Mouse (Mus musculus) midbrain, embryonic 12.5 days (tissue): Measurements from ENCODE around the gene Grik4. TPM values are rescaled to one million over a fixed set of nuclear protein-coding genes. Genes with fewer than 3 reads are reported as not detected.
"Not testable (repeated sequence)": the region's sequence is repeated elsewhere in the genome, so short reads cannot be mapped to it uniquely, and the experiment has no call there.

Source experiments
- ATAC-seq: fragments of 200-750 bp; cut with Nextera tagmentation; 2 replicates; pipeline ENCODE4 v1.8.0; 2017; ENCODE audit warnings: low read depth, moderate TSS enrichment, moderate library complexity; ENCODE audit not compliant: low FRiP score
- H3K27ac ChIP-seq: fragments of 300-500 bp; sonication (generic); replicated peaks from 2 replicates; pipeline ENCODE4 v1.5.1; 2016; ENCODE audit warnings: mild to moderate bottlenecking
- H3K27me3 ChIP-seq: fragments of 300-500 bp; sonication (generic); 2 replicates; pipeline ENCODE4 v1.6.1; 2016; ENCODE audit warnings: mild to moderate bottlenecking
- H3K36me3 ChIP-seq: fragments of 300-500 bp; sonication (generic); 2 replicates; pipeline ENCODE4 v1.6.1; 2016
- H3K4me1 ChIP-seq: fragments of 300-500 bp; sonication (generic); 2 replicates; pipeline ENCODE4 v1.6.1; 2016
- H3K4me2 ChIP-seq: fragments of 300-500 bp; sonication (generic); replicated peaks from 2 replicates; pipeline ENCODE4 v1.6.1; 2016; ENCODE audit warnings: mild to moderate bottlenecking, moderate library complexity
- H3K4me3 ChIP-seq: fragments of 300-500 bp; sonication (generic); 2 replicates; pipeline ENCODE4 v1.5.1; 2016; ENCODE audit warnings: mild to moderate bottlenecking
- H3K9ac ChIP-seq: fragments of 300-500 bp; sonication (generic); replicated peaks from 2 replicates; pipeline ENCODE4 v1.6.1; 2016; ENCODE audit warnings: mild to moderate bottlenecking, moderate library complexity
- H3K9me3 ChIP-seq: fragments of 300-500 bp; sonication (generic); 2 replicates; pipeline ENCODE4 v1.6.1; 2016; ENCODE audit warnings: mild to moderate bottlenecking
- WGBS: fragments of 180-500 bp; shearing (Covaris S2); methylation state at CpG from one replicate; pipeline ENCODE4 v1.1.7; 2016; 5-methylcytosine and 5-hydroxymethylcytosine counted together
- polyA plus RNA-seq: library from polyadenylated mRNA; unstranded; fragments of >200 nt; fragmentation: Nextera tagmentation; extraction: Ambion mirVana; gene quantifications from 2 replicates; pipeline ENCODE4 v1.2.1, GENCODE M21; 2016

The Grik4 gene
- 3.6 and 4.8 TPM in 2 replicates for polyA plus RNA-seq

DNA sequence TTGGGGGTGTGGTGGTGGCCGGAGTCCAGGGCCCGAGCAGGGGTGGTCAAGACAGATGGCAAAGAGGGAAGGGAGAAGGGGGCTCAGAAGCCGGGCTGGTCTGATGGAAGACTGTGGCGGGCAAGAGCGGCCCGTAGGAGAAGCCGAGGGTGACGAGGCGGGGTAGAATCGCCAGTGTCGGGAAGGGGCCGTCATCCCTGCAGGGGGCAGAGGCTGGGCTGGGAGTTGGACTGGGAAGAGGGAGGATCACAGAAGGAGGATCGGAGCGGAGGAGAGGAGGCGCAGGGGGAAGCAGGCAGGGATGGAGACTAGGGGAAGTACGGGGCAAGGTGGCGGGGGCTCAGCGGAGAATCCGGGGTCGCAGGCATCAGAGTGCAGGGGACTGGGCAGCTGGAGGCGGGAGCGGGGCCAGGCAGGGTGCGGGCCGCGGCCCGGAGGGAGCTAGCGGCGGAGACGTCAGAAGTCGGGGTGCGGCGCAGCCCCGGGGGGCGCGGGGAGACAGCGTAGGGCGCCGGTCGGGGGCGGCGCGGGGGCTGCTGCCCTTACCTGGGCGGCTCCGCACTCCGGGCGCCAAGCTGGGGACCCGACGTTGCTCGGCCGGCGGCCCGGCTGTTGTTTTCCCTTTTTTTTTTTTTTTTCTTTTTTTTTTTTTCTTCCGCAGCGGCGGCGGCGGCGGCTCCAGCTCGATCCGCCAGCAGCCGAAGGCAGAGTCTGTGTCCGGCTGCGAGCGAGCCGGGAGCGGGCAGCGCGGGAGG is at the start of gene Grik4:
TSS of gene Grik4 (minus strand) at position 713 of the 755 bp plus-strand sequence.
- Histone ChIP-seq H3K4me3 (peak within 1 kb of the TSS; percentile 81), H3K4me1 (peaks cover 17% of the 10 kb centered on the region), H3K27ac (peak within 1 kb of the TSS; percentile 60), H3K36me3 (no peaks in the 10 kb centered on the region), H3K9ac (peak within 1 kb of the TSS; percentile 86), H3K27me3 (peaks cover 40% of the 10 kb centered on the region), H3K9me3 (no peaks in the 10 kb centered on the region), H3K4me2 (peak within 1 kb of the TSS; percentile 95)
- under 1% methylated on average over 61 of the region's 68 CpGs for WGBS
- ATAC-seq, result peak; percentile 31

GRCm38 (mm10) chr9:42993659-42994058 is 49.4 kb upstream of the Grik4 start:
- ATAC-seq, result no peak
- no peaks in the 10 kb centered on the region for H3K9me3 ChIP-seq
- H3K36me3 ChIP-seq, result peaks cover 76% of the 10 kb centered on the region
- no peak overlapping the region for H3K4me3 ChIP-seq
- H3K27me3 ChIP-seq, result no peaks in the 10 kb centered on the region
- H3K9ac ChIP-seq, result no peak overlapping the region
- no peak overlapping the region for H3K27ac ChIP-seq
- WGBS, result 87% methylated on average over 4 of the region's 4 CpGs
- no peak overlapping the region for H3K4me2 ChIP-seq
- H3K4me1 ChIP-seq, result no peaks in the 10 kb centered on the region

GRCm38 (mm10) chr9:42987988-42988387 is 43.7 kb upstream of the Grik4 start:
- Histone ChIP-seq H3K9ac (no peak overlapping the region), H3K36me3 (peaks cover 71% of the 10 kb centered on the region), H3K4me3 (no peak overlapping the region), H3K9me3 (no peaks in the 10 kb centered on the region), H3K4me2 (no peak overlapping the region), H3K27me3 (no peaks in the 10 kb centered on the region), H3K4me1 (no peaks in the 10 kb centered on the region), H3K27ac (no peak overlapping the region)
- 94% methylated on average over 4 of the region's 4 CpGs for WGBS
- no peak for ATAC-seq

DNA sequence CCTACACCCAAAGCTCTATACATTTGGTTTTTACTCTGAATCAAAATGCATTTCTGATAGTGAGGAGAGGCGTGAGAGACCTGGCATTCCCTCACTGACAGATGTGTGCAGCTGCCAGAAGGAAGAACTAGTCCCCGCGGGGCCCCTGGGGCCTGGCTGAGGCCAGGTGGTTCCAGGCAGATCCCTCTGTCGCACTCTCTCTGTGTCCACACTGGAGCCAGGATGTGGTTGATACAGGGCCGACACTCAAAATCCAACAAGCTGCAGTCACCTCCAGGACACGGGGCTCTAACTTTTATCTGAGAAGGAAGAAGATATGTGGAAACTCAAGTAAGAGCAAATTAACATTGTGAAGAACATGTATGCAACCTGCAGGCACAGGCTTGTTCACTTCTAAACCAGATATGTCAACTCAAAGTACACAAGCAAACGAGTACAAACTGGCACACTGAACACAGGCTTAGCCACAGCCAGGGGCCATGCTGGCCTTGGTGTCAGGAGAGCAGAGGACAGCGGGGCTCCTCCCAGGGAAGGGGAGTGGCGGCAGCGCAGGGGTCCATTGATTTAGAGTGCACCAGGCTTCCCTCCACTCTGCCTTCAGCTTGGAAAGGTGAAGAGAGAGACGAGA is 24.7 kb upstream of the Grik4 start:
- H3K4me3 ChIP-seq, result no peak overlapping the region
- H3K27ac ChIP-seq, result no peak overlapping the region
- H3K4me1 ChIP-seq, result no peaks in the 10 kb centered on the region
- no peak overlapping the region for H3K9ac ChIP-seq
- WGBS, result 70% methylated on average over 11 of the region's 11 CpGs
- H3K36me3 ChIP-seq, result peaks cover 72% of the 10 kb centered on the region
- H3K4me2 ChIP-seq, result no peak overlapping the region
- ATAC-seq, result no peak
- no peaks in the 10 kb centered on the region for H3K27me3 ChIP-seq
- H3K9me3 ChIP-seq, result no peaks in the 10 kb centered on the region

GRCm38 (mm10) chr9:42967731-42968130 is 23.4 kb upstream of the Grik4 start:
- H3K27me3 ChIP-seq, result no peaks in the 10 kb centered on the region
- 89% methylated on average over 9 of the region's 9 CpGs for WGBS
- no peak overlapping the region for H3K4me2 ChIP-seq
- H3K9ac ChIP-seq, result no peak overlapping the region
- no peaks in the 10 kb centered on the region for H3K4me1 ChIP-seq
- no peak for ATAC-seq
- H3K4me3 ChIP-seq, result no peak overlapping the region
- no peaks in the 10 kb centered on the region for H3K9me3 ChIP-seq
- H3K27ac ChIP-seq, result no peak overlapping the region
- H3K36me3 ChIP-seq, result peaks cover 62% of the 10 kb centered on the region

DNA sequence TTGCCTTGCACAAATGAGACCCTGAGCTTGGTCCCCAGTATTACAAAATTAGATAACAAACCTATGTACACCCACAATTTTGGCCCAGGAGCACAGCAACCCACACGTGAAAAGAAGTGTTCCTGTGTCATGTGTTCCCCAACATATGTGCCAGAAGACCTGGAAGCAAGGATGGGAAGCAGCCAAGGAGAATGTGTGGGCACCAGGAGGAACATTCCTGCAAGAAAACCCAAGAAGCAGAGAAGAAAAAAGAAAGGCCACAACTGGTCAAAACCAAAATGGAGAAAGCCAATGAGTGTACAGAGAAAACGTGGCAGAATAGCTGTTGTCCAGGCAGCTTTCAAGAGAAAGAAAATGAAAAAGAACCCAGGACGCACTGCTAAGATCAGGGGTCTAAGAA is 20.5 kb upstream of the Grik4 start:
- H3K9me3 ChIP-seq, result not testable (repeated sequence)
- peaks cover 34% of the 10 kb centered on the region for H3K36me3 ChIP-seq
- WGBS, result 88% methylated on average over 3 of the region's 3 CpGs

DNA sequence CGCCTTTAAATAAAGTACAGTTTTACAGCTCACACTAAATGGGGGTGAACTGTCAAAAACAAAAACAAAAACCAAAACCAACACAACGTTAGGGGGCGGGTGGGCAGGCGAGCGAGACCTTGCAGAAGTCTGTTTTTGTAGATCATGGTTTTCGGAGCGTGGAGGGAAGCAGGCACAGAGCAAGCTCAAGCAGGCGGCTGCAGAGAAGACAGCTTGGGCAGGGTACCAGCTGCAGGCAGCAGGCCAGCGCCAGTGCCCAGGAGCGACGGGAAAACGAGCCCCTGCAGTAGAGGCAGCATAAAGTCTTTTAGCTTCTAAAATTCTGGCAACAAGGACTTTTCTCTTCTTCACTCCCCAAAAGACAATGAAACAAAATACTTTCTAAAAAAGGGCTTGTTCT is 20.1 kb upstream of the Grik4 start:
- no peak for ATAC-seq
- 91% methylated on average over 12 of the region's 12 CpGs for WGBS

More for the DNA sequence above, 20.5 kb upstream of the Grik4 start:
- not testable (repeated sequence) for H3K4me3 ChIP-seq, H3K4me2 ChIP-seq, H3K9ac ChIP-seq, H3K4me1 ChIP-seq, H3K27me3 ChIP-seq, ATAC-seq, H3K27ac ChIP-seq

DNA sequence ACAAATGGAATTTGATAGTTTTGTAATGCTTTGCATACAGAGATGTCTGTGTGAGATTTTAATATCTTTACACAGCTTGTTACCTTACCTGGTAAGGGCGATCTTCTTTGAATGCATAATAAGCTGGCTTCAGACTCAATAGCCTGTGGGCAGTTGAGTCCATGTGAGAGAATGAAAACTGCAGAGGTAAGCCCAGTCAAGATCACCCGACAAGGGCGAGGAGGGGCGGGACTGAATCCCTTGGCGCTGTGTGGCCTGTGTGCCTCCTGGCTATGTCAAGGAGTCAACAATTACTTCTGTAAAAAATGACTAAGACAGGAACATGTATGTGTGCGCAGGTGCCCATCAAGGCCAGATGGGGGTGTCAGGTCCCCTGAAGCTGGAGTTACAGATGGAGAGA is 18.2 kb upstream of the Grik4 start:
- H3K27ac ChIP-seq, result no peak overlapping the region
- no peak overlapping the region for H3K9ac ChIP-seq
- H3K4me1 ChIP-seq, result peaks cover 5% of the 10 kb centered on the region; the same call in 1 of the 2 replicates
- peaks cover 12% of the 10 kb centered on the region for H3K36me3 ChIP-seq
- H3K27me3 ChIP-seq, result no peaks in the 10 kb centered on the region
- H3K9me3 ChIP-seq, result no peaks in the 10 kb centered on the region
- WGBS, result 92% methylated on average over 6 of the region's 6 CpGs
- ATAC-seq, result no peak
- no peak overlapping the region for H3K4me2 ChIP-seq
- no peak overlapping the region for H3K4me3 ChIP-seq

More for the DNA sequence above, 20.1 kb upstream of the Grik4 start:
- no peaks in the 10 kb centered on the region for H3K27me3 ChIP-seq
- no peak overlapping the region for H3K4me3 ChIP-seq
- no peak overlapping the region for H3K9ac ChIP-seq
- no peaks in the 10 kb centered on the region for H3K4me1 ChIP-seq
- peaks cover 31% of the 10 kb centered on the region for H3K36me3 ChIP-seq
- H3K27ac ChIP-seq, result no peak overlapping the region
- H3K4me2 ChIP-seq, result no peak overlapping the region
- no peaks in the 10 kb centered on the region for H3K9me3 ChIP-seq

GRCm38 (mm10) chr9:42958401-42958800 is 14.1 kb upstream of the Grik4 start:
- WGBS, result 74% methylated on average over 7 of the region's 7 CpGs
- no peaks in the 10 kb centered on the region for H3K36me3 ChIP-seq
- no peak for ATAC-seq

DNA sequence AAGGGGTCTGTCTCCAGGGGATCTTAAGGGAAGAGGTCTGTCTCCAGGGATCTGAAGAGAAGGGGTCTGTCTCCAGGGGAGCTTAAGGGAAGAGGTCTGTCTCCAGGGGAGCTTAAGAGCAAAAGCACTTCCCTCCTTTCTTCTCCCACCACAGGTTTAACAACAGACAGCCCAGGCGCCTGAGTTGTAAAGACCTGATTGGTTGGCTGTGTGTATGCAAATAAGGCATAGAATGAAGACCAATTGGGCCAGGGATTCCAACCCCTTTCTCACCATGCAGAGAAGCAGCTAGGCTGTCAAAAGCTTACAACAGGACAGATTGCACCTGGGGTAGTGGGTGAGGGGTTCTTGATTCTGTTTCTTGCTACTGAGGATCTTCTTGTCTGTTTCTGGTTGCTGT is 4.1 kb upstream of the Grik4 start:
- peaks cover 10% of the 10 kb centered on the region for H3K4me1 ChIP-seq
- H3K9me3 ChIP-seq, result no peaks in the 10 kb centered on the region
- H3K9ac ChIP-seq, result no peak overlapping the region
- H3K27ac ChIP-seq, result no peak overlapping the region
- ATAC-seq, result no peak
- H3K27me3 ChIP-seq, result peaks cover 16% of the 10 kb centered on the region
- no peak overlapping the region for H3K4me2 ChIP-seq
- no peaks in the 10 kb centered on the region for H3K36me3 ChIP-seq
- no peak overlapping the region for H3K4me3 ChIP-seq
- WGBS, result 70% methylated on average over 1 of the region's 1 CpGs

More at GRCm38 (mm10) chr9:42958401-42958800, 14.1 kb upstream of the Grik4 start:
- H3K27me3 ChIP-seq, result no peaks in the 10 kb centered on the region
- H3K4me3 ChIP-seq, result no peak overlapping the region
- H3K9ac ChIP-seq, result no peak overlapping the region
- peaks cover 9% of the 10 kb centered on the region for H3K4me1 ChIP-seq
- H3K27ac ChIP-seq, result no peak overlapping the region
- no peaks in the 10 kb centered on the region for H3K9me3 ChIP-seq
- no peak overlapping the region for H3K4me2 ChIP-seq

DNA sequence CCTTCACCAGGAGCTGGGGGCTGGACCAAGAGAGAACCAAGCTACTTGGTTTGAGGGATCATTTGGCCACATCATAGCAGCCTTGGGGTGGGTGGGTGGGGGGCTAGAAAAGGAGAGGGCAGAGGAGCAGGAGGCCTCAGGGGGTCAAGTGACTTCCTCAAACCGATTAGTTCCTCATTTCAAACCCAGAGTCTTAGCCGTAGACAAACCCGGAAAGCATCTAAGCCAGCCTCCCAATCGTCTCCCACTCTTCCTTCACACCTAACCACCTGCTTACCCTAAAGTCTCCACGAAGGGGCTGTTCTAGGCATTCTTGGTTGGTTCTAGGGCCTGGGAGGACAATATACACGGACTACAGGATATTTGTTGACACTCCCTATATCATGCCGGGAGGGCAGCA is 881 bp upstream of the Grik4 start:
- ATAC-seq, result 0 out of 2 replicates have a peak, but pooled peaks have one; percentile 10
- 0 out of 2 replicates have a peak overlapping the region, but pooled peaks have one; percentile 95 for H3K4me2 ChIP-seq
- H3K36me3 ChIP-seq, result no peaks in the 10 kb centered on the region
- no peaks in the 10 kb centered on the region for H3K9me3 ChIP-seq
- H3K4me3 ChIP-seq, result no peak overlapping the region; the same call in 1 of the 2 replicates
- peaks cover 34% of the 10 kb centered on the region for H3K27me3 ChIP-seq
- WGBS, result 75% methylated on average over 7 of the region's 7 CpGs
- H3K4me1 ChIP-seq, result peaks cover 17% of the 10 kb centered on the region
- no peak overlapping the region for H3K27ac ChIP-seq
- H3K9ac ChIP-seq, result peak overlapping the region; percentile 86; the same call in 1 of the 2 replicates

- H3K9ac ChIP-seq, result peak overlapping the region; percentile 86
- peak; percentile 94 for ATAC-seq
- 1% methylated on average over 48 of the region's 52 CpGs for WGBS
- peak overlapping the region; percentile 60; the same call in 1 of the 2 replicates for H3K27ac ChIP-seq
- H3K27me3 ChIP-seq, result peaks cover 40% of the 10 kb centered on the region
- H3K9me3 ChIP-seq, result no peaks in the 10 kb centered on the region
- H3K36me3 ChIP-seq, result no peaks in the 10 kb centered on the region
- peak overlapping the region; percentile 81 for H3K4me3 ChIP-seq
- peaks cover 17% of the 10 kb centered on the region for H3K4me1 ChIP-seq
- peak overlapping the region; percentile 95 for H3K4me2 ChIP-seq
Observed at GRCm38 (mm10) chr9:42944536-42945006, 278 bp upstream of the Grik4 start.
